Mouse (Mus musculus): Measurements from ENCODE around the gene Gm49388.

DNA sequence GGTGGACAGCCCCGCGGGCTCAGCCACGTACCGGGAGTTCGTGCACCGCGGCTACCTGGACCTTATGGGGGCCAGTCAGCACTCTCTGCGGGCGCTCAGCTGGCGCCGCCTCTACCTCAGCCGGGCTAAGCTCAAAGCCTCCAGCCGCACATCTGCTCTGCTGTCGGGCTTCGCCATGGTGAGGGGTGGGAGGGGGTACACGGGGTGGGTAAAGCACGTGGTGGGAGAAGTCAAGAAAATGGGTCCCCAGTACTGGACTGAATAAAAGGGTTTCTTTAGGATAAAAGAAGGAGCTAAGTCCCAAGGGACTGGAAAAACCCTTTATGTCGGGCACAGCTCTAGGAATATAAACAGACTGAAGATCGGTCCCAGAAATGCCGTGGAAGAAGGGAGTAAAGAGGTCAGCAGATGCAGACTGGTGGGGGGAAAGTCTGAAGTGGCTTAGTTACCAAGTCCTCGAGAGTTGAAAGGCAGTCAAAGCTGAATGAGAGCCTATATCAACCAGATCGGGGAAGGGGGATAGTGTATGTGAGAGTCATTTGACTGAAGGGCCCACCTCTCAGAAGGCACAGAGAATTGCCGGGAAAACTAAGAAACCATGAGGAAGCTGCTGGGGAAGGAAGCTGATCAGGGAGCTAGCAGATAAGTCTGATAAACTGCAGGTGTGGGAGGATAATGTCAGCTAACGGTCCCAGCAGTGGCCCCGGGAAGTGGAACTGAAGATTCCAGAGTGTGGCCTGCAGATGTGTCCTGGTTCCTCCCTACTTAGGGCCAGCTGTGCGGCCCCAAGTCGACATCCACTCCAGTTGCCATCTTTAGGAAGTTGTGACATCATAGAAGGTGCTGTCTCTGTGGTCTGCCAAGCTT is 15.1 kb upstream of the Gm49388 start:
- no peak for TF ChIP-seq POLR2A (IDR thresholded peaks at IDR 0.05; ENCODE audit: insufficient read depth, low read length)
- TF ChIP-seq CTCF (IDR thresholded peaks at IDR 0.05; ENCODE audit: low read depth, low read length), result no peak
